Mouse (Mus musculus) limb, embryonic 14.5 days (tissue): Measurements from ENCODE around the gene Gm3573. TPM values are rescaled to one million over a fixed set of nuclear protein-coding genes. Genes with fewer than 3 reads are reported as not detected.
"Not testable (repeated sequence)": the region's sequence is repeated elsewhere in the genome, so short reads cannot be mapped to it uniquely, and the experiment has no call there.

Experiments
- ATAC-seq: fragments of 200-750 bp; cut with Nextera tagmentation; 2 replicates; pipeline ENCODE4 v1.8.0; 2017; ENCODE audit warnings: low read depth, moderate number of reproducible peaks, moderate TSS enrichment; ENCODE audit not compliant: low FRiP score
- DNase-seq: peaks from one replicate; pipeline ENCODE4 v3.0.0-alpha.2; 2015; ENCODE audit warnings: low spot score
- H3K27ac ChIP-seq: fragments of 300-500 bp; sonication (generic); replicated peaks from 2 replicates; pipeline ENCODE4 v1.5.1; 2014; ENCODE audit warnings: low read depth, mild to moderate bottlenecking, low read length, moderate library complexity, mixed read lengths
- H3K27me3 ChIP-seq: fragments of 300-500 bp; sonication (generic); 2 replicates; pipeline ENCODE4 v1.6.1; 2014; ENCODE audit warnings: low read length, mixed read lengths; ENCODE audit not compliant: control insufficient read depth, insufficient read depth
- H3K36me3 ChIP-seq: fragments of 300-500 bp; sonication (generic); 2 replicates; pipeline ENCODE4 v1.6.1; 2014; ENCODE audit warnings: mild to moderate bottlenecking, low read length, moderate library complexity, mixed read lengths; ENCODE audit not compliant: control insufficient read depth, insufficient read depth
- H3K4me1 ChIP-seq: fragments of 300-500 bp; sonication (generic); 2 replicates; pipeline ENCODE4 v1.6.1; 2014; ENCODE audit warnings: antibody characterized with exemption, low read length, mixed read lengths; ENCODE audit not compliant: control insufficient read depth, insufficient read depth
- H3K4me2 ChIP-seq: fragments of 300-500 bp; sonication (generic); replicated peaks from 2 replicates; pipeline ENCODE4 v1.6.1; 2014; ENCODE audit warnings: low read depth, mild to moderate bottlenecking, low read length, moderate library complexity; ENCODE audit not compliant: severe bottlenecking
- H3K4me3 ChIP-seq: fragments of 300-500 bp; sonication (generic); replicated peaks from 2 replicates; pipeline ENCODE4 v1.5.1; 2014; ENCODE audit warnings: low read length
- H3K9ac ChIP-seq: fragments of 300-500 bp; sonication (generic); 2 replicates; pipeline ENCODE4 v1.6.1; 2014; ENCODE audit warnings: mild to moderate bottlenecking, low read depth, low read length, moderate library complexity; ENCODE audit not compliant: severe bottlenecking
- H3K9me3 ChIP-seq: fragments of 300-500 bp; sonication (generic); 2 replicates; pipeline ENCODE4 v1.6.1; 2016; ENCODE audit warnings: low read length; ENCODE audit not compliant: control insufficient read depth
- WGBS: fragments of 180-500 bp; shearing (Covaris S2); extraction: QIAGEN DNeasy Blood & Tissue Kit; methylation state at CpG from one replicate; pipeline ENCODE4 v1.1.7; 2014; 5-methylcytosine and 5-hydroxymethylcytosine counted together
- polyA plus RNA-seq, 2 experiments: library from polyadenylated mRNA; depleted of rRNA in 1 of 2; stranded (reverse) in 1 of 2; unstranded in 1 of 2; fragments of >200 nt; fragmentation: Nextera tagmentation in 1 of 2; extraction: Ambion mirVana in 1 of 2; gene quantifications; 2 replicates each; pipeline versions ENCODE4 v1.2.1 to v1.2.3; 2012 to 2014

The Gm3573 gene
- polyA plus RNA-seq (2012; rRNA removed) (not detected in 2 replicates), polyA plus RNA-seq (2014; fragmentation: Nextera tagmentation; extraction: Ambion mirVana) (not detected in 2 replicates)

DNA sequence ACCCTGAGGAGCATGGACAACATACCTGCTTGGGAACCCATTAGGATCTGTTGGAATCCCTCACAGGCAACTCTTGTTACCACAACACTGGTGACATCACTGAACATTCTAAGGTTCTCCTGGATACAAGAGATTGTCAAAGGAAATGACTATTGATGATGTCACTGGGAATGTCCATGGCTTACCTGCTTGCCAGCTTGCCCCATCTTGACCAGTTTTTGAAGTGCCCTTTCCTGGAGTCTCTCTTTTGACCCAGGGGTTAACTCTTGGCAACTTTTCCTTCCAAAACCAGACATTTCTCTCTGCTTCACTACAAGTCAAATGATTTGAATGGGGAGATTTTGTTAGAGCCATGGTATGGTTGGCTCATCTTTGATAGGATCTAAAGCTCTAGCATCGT, at the start of gene Gm3573:
Gene Gm3573 (minus strand): TSS at position 101 of the 400 bp plus-strand sequence.
- WGBS, result no CpG with 5 or more reads among the region's 1 CpGs

DNA sequence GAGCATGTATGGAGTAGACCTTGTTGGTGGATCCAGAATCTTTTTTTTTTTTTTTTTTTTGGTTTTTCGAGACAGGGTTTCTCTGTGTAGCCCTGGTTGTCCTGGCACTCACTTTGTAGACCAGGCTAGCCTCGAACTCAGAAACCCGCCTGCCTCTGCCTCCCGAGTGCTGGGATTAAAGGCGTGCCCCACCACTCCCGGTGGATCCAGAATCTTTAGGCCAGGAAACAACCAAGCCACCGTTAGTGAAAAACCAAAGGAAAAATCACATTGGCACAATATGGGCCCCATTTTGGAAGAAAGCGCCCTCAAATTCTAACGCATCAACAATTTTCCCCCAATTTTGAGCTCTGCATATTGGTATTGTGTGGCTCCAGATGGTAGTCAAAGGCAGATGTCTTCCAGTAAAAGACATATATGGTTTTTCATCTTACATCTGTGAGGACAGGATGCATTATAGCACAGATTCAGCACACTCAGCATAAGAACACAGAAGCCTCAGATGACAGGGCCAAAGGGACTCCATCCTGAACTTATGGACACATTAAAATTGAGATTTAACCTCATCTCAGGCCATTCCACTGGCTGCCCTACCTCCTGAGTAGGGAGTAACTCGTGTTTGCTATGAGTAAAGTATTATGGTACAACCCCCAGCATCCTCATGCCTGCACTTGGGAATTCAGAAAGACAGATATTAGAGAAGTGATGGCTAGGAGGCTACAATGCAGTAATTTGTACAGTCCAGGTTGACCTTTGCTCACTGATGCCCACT, 26.4 kb upstream of the Gm3573 start:
- WGBS, result 77% methylated on average over 8 of the region's 10 CpGs
- not testable (repeated sequence) for H3K27me3 ChIP-seq, H3K4me3 ChIP-seq, H3K4me1 ChIP-seq, H3K9ac ChIP-seq, H3K4me2 ChIP-seq, ATAC-seq, DNase-seq, H3K27ac ChIP-seq, H3K36me3 ChIP-seq, H3K9me3 ChIP-seq

More for the DNA sequence above, at the start of gene Gm3573:
- H3K9me3 ChIP-seq, H3K36me3 ChIP-seq, H3K9ac ChIP-seq, ATAC-seq, H3K4me2 ChIP-seq, H3K27me3 ChIP-seq, H3K4me3 ChIP-seq, H3K27ac ChIP-seq, H3K4me1 ChIP-seq, DNase-seq: not testable (repeated sequence)

- not testable (repeated sequence) for H3K36me3 ChIP-seq, DNase-seq
Observed at GRCm38 (mm10) chr14:42183936-42184335, 6.7 kb downstream of the Gm3573 start.

GRCm38 (mm10) chr14:42162522-42162921, 28.1 kb downstream of the Gm3573 start, which contains the start of gene Gm17027:
TSS of gene Gm17027 (minus strand) at chr14:42162622.
- not testable (repeated sequence) for H3K27me3 ChIP-seq, H3K4me2 ChIP-seq, H3K9ac ChIP-seq, H3K4me3 ChIP-seq, ATAC-seq, H3K27ac ChIP-seq, H3K9me3 ChIP-seq, H3K36me3 ChIP-seq, H3K4me1 ChIP-seq, DNase-seq
- WGBS, result 100% methylated on average over 1 of the region's 2 CpGs

More at GRCm38 (mm10) chr14:42183936-42184335, 6.7 kb downstream of the Gm3573 start:
- H3K4me2 ChIP-seq, H3K27ac ChIP-seq, H3K4me1 ChIP-seq, H3K27me3 ChIP-seq, ATAC-seq, H3K4me3 ChIP-seq, H3K9me3 ChIP-seq, H3K9ac ChIP-seq: not testable (repeated sequence)
- WGBS, result 83% methylated on average over 3 of the region's 3 CpGs

Other genes with a start within 250 kb of the Gm3573 start
- gene 1700024B05Rik, start 246.8 kb downstream of the Gm3573 start, polyA plus RNA-seq (2012; rRNA removed), result not detected in 2 replicates
- not detected in 2 replicates for gene 1700024B05Rik, start 246.8 kb downstream of the Gm3573 start, polyA plus RNA-seq (2014; fragmentation: Nextera tagmentation; extraction: Ambion mirVana)
- not detected in 2 replicates for gene Gm6401, start 222.9 kb downstream of the Gm3573 start, polyA plus RNA-seq (2012; rRNA removed)
- not detected in 2 replicates for gene Gm6401, start 222.9 kb downstream of the Gm3573 start, polyA plus RNA-seq (2014; fragmentation: Nextera tagmentation; extraction: Ambion mirVana)
- not detected in 2 replicates for gene Gm3543, start 207.5 kb downstream of the Gm3573 start, polyA plus RNA-seq (2012; rRNA removed)
- gene Gm3543, start 207.5 kb downstream of the Gm3573 start, polyA plus RNA-seq (2014; fragmentation: Nextera tagmentation; extraction: Ambion mirVana), result not detected in 2 replicates
- not detected in 2 replicates for gene Gm7951, start 73.4 kb downstream of the Gm3573 start, polyA plus RNA-seq (2012; rRNA removed)
- gene Gm7951, start 73.4 kb downstream of the Gm3573 start, polyA plus RNA-seq (2014; fragmentation: Nextera tagmentation; extraction: Ambion mirVana), result not detected in 2 replicates
- gene Gm17027, start 28.2 kb downstream of the Gm3573 start, polyA plus RNA-seq (2012; rRNA removed), result not detected in 2 replicates
- not detected in 2 replicates for gene Gm17027, start 28.2 kb downstream of the Gm3573 start, polyA plus RNA-seq (2014; fragmentation: Nextera tagmentation; extraction: Ambion mirVana)
- not detected in 2 replicates for gene Gm17026, start 69.3 kb upstream of the Gm3573 start, polyA plus RNA-seq (2012; rRNA removed)
- not detected in 2 replicates for gene Gm17026, start 69.3 kb upstream of the Gm3573 start, polyA plus RNA-seq (2014; fragmentation: Nextera tagmentation; extraction: Ambion mirVana)
- not detected in 2 replicates for gene Gm9611, start 106.6 kb upstream of the Gm3573 start, polyA plus RNA-seq (2012; rRNA removed)
- not detected in 2 replicates for gene Gm9611, start 106.6 kb upstream of the Gm3573 start, polyA plus RNA-seq (2014; fragmentation: Nextera tagmentation; extraction: Ambion mirVana)
- gene Gm7995, start 119.4 kb upstream of the Gm3573 start, polyA plus RNA-seq (2012; rRNA removed), result not detected in 2 replicates
- not detected in 2 replicates for gene Gm7995, start 119.4 kb upstream of the Gm3573 start, polyA plus RNA-seq (2014; fragmentation: Nextera tagmentation; extraction: Ambion mirVana)
- gene Gm8005, start 248.9 kb upstream of the Gm3573 start, polyA plus RNA-seq (2012; rRNA removed), result not detected in 2 replicates
- gene Gm8005, start 248.9 kb upstream of the Gm3573 start, polyA plus RNA-seq (2014; fragmentation: Nextera tagmentation; extraction: Ambion mirVana), result not detected in 2 replicates